Mouse (Mus musculus) heart, postnatal 0 days (tissue): ENCODE measurements around the gene Nrxn1. TPM values are rescaled to one million over a fixed set of nuclear protein-coding genes. Genes with fewer than 3 reads are reported as not detected.

Source experiments
- ATAC-seq: fragments of 200-750 bp; cut with Nextera tagmentation; 2 replicates; pipeline ENCODE4 v1.8.0; 2017; ENCODE audit warnings: low read depth, moderate number of reproducible peaks, moderate library complexity; ENCODE audit not compliant: insufficient read depth
- DNase-seq: peaks from one replicate; pipeline ENCODE4 v3.0.0-alpha.2; 2016; ENCODE audit warnings: low spot score
- H3K27ac ChIP-seq: fragments of 300-500 bp; sonication (generic); 2 replicates; pipeline ENCODE4 v1.5.1; 2014; ENCODE audit warnings: low read depth, mild to moderate bottlenecking
- H3K27me3 ChIP-seq: fragments of 300-500 bp; sonication (generic); 2 replicates; pipeline ENCODE4 v1.6.1; 2014; ENCODE audit warnings: low read length, mixed read lengths; ENCODE audit not compliant: control insufficient read depth, insufficient read depth
- H3K36me3 ChIP-seq: fragments of 300-500 bp; sonication (generic); replicated peaks from 2 replicates; pipeline ENCODE4 v1.6.1; 2014; ENCODE audit warnings: low read length, mixed read lengths; ENCODE audit not compliant: control insufficient read depth, insufficient read depth
- H3K4me1 ChIP-seq: fragments of 300-500 bp; sonication (generic); 2 replicates; pipeline ENCODE4 v1.6.1; 2014; ENCODE audit warnings: antibody characterized with exemption; ENCODE audit not compliant: control insufficient read depth, insufficient read depth
- H3K4me2 ChIP-seq: fragments of 300-500 bp; sonication (generic); 2 replicates; pipeline ENCODE4 v1.6.1; 2014; ENCODE audit warnings: low read depth, mild to moderate bottlenecking, low read length, moderate library complexity
- H3K4me3 ChIP-seq: fragments of 300-500 bp; sonication (generic); 2 replicates; pipeline ENCODE4 v1.5.1; 2014; ENCODE audit warnings: low read depth, low read length
- H3K9ac ChIP-seq: fragments of 300-500 bp; sonication (generic); replicated peaks from 2 replicates; pipeline ENCODE4 v1.6.1; 2014; ENCODE audit warnings: low read depth, low read length, mixed read lengths
- H3K9me3 ChIP-seq: fragments of 300-500 bp; sonication (generic); replicated peaks from 2 replicates; pipeline ENCODE4 v1.6.1; 2016; ENCODE audit warnings: low read length; ENCODE audit not compliant: control insufficient read depth
- CTCF ChIP-seq: IDR thresholded peaks from 2 replicates; pipeline ENCODE4 v1.5.1; 2016; ENCODE audit warnings: antibody characterized with exemption, control low read depth, low read depth
- EP300 ChIP-seq: IDR thresholded peaks from 2 replicates; pipeline ENCODE4 v1.6.1; 2016; ENCODE audit warnings: antibody characterized with exemption, low read depth
- WGBS: fragments of 180-500 bp; shearing (Covaris S2); extraction: QIAGEN DNeasy Blood & Tissue Kit; methylation state at CpG from one replicate; pipeline ENCODE4 v1.1.7; 2014; 5-methylcytosine and 5-hydroxymethylcytosine counted together
- polyA plus RNA-seq: library from polyadenylated mRNA; unstranded; fragments of >200 nt; fragmentation: Nextera tagmentation; extraction: Ambion mirVana; gene quantifications from 2 replicates; pipeline ENCODE4 v1.2.1, GENCODE M21; 2015
- total RNA-seq: library from RNA; depleted of rRNA; stranded (reverse); fragments of >200 nt; gene quantifications from 2 replicates; pipeline ENCODE4 v1.2.3, GENCODE M21; 2014; ENCODE audit warnings: low replicate concordance

Nrxn1 gene
- total and polyA plus RNA-seq, 2 experiments from 2014 or later = 1.1 to 4.1 TPM

DNA sequence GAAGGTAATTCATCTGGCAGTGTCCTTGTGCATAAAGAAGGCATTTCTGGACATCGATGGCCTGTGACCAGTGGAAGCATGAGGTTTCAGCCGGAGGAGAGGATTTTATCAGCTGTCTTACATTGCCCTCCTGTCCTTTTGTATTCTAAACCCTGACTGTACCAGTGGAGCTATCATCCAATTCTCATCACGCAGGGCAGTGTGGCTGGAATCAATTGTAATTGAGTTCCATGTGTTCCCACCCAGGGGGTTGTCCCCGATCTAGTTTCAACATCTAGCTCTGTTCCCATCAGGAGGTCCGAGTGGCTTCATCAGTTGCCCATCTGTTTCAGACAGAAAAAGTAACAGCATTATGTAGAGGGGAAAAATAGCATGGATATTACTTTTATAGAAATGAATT is 1038.6 kb downstream of the Nrxn1 start:
- Histone ChIP-seq H3K9ac (no peak overlapping the region), H3K27me3 (no peaks in the 10 kb centered on the region), H3K36me3 (no peaks in the 10 kb centered on the region), H3K4me1 (no peaks in the 10 kb centered on the region), H3K4me3 (no peak overlapping the region), H3K27ac (no peak overlapping the region), H3K4me2 (no peak overlapping the region), H3K9me3 (no peaks in the 10 kb centered on the region)
- no peak for TF ChIP-seq EP300
- TF ChIP-seq CTCF = no peak
- ATAC-seq (no peak), DNase-seq (no peak)
- 45% methylated on average over 5 of the region's 5 CpGs for WGBS

DNA sequence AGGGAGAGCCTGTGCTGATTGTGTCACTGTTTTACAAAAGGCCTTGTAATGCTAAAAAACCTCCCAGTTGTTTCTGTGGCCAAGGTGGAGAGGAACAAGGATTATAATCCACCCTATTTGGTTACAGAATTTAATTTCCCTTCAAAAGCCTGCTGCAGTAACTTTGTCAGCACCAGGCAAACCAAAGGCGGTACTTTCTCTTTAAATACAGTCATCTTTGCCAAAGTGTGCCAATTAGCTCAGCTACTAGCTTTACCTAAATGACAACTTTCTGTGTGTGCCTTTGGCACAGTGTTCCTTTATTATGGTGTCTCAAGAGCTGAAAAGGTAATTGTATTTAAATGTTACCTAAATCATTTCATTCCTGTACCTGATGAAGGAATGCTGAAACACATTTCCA is 1053.6 kb downstream of the Nrxn1 start:
- ATAC-seq (no peak), DNase-seq (no peak)
- Histone ChIP-seq H3K27ac (no peak overlapping the region), H3K4me1 (no peaks in the 10 kb centered on the region), H3K4me2 (no peak overlapping the region), H3K36me3 (no peaks in the 10 kb centered on the region), H3K4me3 (no peak overlapping the region), H3K9me3 (no peaks in the 10 kb centered on the region), H3K9ac (no peak overlapping the region), H3K27me3 (no peaks in the 10 kb centered on the region)
- no peak for TF ChIP-seq CTCF
- no peak for TF ChIP-seq EP300
- 56% methylated on average over 1 of the region's 1 CpGs for WGBS

DNA sequence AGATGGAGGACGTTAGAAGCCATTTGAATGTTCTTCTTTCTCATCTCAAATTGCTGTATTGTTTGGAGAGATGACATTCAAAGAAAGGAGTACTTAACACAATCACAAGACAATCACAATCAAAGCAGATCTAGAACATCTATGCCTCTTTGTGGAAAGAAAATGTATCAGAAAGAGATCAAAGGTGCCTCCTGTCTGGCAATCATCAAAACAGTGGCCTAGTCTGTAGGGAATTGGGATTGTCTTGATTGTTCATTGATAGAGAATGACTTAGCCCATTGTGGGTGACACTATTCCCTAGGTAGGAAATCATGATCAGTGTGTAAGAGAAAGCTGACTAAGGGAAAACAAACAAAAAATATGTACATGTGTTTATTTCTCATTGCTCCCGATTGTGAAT is 1060.5 kb downstream of the Nrxn1 start:
- no peak for ATAC-seq

DNA sequence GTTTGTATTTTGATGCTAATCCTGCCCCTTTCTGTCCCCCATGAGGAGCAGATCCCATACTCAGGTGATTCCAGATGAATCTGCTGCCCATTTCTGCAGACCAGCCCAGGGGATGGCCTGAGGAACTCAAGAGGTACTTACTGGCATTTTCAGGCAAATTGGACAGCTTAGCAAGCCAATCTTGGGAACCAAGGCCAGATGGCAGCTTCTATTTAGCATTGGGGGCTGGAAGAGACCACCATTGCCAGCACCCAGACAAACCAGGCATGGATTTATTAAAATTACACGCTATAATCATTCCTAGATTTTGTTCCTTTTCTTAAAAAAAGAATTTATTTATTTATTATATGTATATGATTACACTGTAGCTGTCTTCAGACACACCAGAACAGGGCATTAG is 1076.2 kb downstream of the Nrxn1 start:
- Histone ChIP-seq H3K4me1 (no peaks in the 10 kb centered on the region), H3K27ac (no peak overlapping the region), H3K27me3 (no peaks in the 10 kb centered on the region), H3K9me3 (0 out of 2 replicates have a peak, but pooled peaks cover 4% of the 10 kb centered on the region), H3K36me3 (no peaks in the 10 kb centered on the region), H3K4me3 (no peak overlapping the region), H3K9ac (no peak overlapping the region), H3K4me2 (no peak overlapping the region)
- WGBS = 35% methylated on average over 1 of the region's 1 CpGs
- ATAC-seq (no peak), DNase-seq (no peak)
- TF ChIP-seq CTCF = no peak
- no peak for TF ChIP-seq EP300

More for the DNA sequence above, 1060.5 kb downstream of the Nrxn1 start:
- Histone ChIP-seq H3K4me3 (no peak overlapping the region), H3K4me1 (no peaks in the 10 kb centered on the region), H3K9ac (no peak overlapping the region), H3K36me3 (no peaks in the 10 kb centered on the region), H3K27me3 (no peaks in the 10 kb centered on the region), H3K27ac (no peak overlapping the region), H3K4me2 (no peak overlapping the region), H3K9me3 (no peaks in the 10 kb centered on the region)
- no peak for DNase-seq
- whole genome bisulfite sequencing = 66% methylated on average over 2 of the region's 2 CpGs
- TF ChIP-seq CTCF = no peak
- no peak for TF ChIP-seq EP300

DNA sequence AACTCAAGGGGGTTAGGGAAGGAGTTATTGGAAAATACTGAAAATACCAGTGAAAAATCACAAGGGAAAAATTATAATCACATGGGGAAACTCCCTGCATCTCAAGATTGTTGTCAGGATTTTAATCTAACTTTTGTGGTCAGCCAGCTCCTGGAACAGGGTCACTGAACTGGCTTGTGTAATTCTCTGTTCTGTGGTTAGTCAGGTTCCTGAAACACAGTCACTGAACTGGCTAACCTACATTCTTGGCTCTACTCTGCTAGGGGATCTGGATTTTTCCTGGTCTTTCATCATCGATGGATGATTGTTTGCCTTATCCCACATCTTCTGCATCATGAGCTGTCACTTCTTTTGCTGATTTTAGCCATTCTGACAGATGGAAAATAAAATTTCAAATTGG is 1081.1 kb downstream of the Nrxn1 start:
- H3K4me3 ChIP-seq = no peak overlapping the region
- TF ChIP-seq EP300 (no peak), CTCF (no peak)
- ATAC-seq = no peak
- H3K4me1 ChIP-seq = no peaks in the 10 kb centered on the region; the same call in 1 of the 2 replicates
- H3K9me3 ChIP-seq = 0 out of 2 replicates have a peak, but pooled peaks cover 4% of the 10 kb centered on the region
- no peaks in the 10 kb centered on the region for H3K27me3 ChIP-seq
- no peak overlapping the region for H3K27ac ChIP-seq
- H3K9ac ChIP-seq = no peak overlapping the region
- H3K36me3 ChIP-seq = no peaks in the 10 kb centered on the region
- WGBS = 91% methylated on average over 1 of the region's 1 CpGs
- no peak overlapping the region for H3K4me2 ChIP-seq
- DNase-seq = no peak

DNA sequence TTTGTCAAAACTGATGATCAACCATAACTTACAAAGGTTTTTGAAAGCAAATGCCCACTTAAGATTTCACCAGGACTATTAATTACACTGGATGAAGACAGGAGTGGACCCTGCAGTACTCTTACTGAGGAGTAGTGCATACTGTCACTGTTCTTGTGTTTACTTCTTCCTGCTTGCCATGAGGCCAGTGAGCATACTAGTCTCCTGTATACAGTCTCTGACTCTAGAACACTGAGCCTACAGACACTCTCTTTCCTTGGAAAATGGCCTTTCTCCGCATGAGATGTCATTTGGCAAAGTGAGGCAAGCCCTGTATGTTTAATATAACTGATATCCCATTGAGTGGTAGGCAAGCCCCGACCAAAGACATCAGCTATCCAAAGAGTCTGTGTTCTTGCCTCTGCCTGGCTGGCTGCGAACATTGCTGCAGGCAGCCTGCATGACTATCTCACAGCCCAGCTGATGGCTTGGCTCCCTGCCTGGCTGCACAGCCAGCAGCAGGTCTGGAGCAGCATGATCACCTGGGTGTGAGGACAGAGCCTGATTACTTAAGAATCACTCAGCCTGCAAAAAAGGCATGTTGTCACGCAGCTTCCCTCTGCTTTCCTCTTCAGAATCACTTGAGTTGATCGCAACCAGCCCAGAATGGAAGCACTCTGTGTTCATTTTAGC is 1085.3 kb downstream of the Nrxn1 start:
- Histone ChIP-seq H3K36me3 (no peaks in the 10 kb centered on the region), H3K9ac (no peak overlapping the region), H3K9me3 (no peaks in the 10 kb centered on the region), H3K27ac (no peak overlapping the region), H3K27me3 (no peaks in the 10 kb centered on the region), H3K4me1 (no peaks in the 10 kb centered on the region; the same call in 1 of the 2 replicates), H3K4me2 (peak overlapping the region; percentile 20; the same call in 1 of the 2 replicates), H3K4me3 (no peak overlapping the region)
- DNase-seq (peak; percentile 22), ATAC-seq (peak; percentile 67; the same call in 1 of the 2 replicates)
- WGBS = 21% methylated on average over 5 of the region's 5 CpGs
- no peak for TF ChIP-seq CTCF
- no peak for TF ChIP-seq EP300
